In genomic region chr3:141483665-141484431, GRCm38 (mm10) we compare ENCODE assay signal across 29 mouse cellular contexts. TPM values are rescaled to one million over a fixed set of nuclear protein-coding genes. Genes with fewer than 3 reads are reported as not detected.
DNase-seq lines count a peak whose midpoint lies in the region; ATAC-seq and TF ChIP-seq lines count a peak whose summit lies in the region.
"Had no signal": no experiment of that assay in that cellular context is flagged by ENCODE, and none has a peak within 500 bp of the region (broad histone marks: within the 10 kb centered on the region; RNA-seq: fewer than 3 reads in every experiment).

No protein-coding gene starts in this region.

- 51% methylated on average over 2 of the region's 2 CpGs for whole genome bisulfite sequencing in embryonic facial prominence, embryonic 14.5 days
- WGBS in embryonic facial prominence, embryonic 10.5 days: 67% methylated on average over 2 of the region's 2 CpGs
- 23% methylated on average over 2 of the region's 2 CpGs for WGBS in intestine, embryonic 14.5 days
- WGBS in intestine, postnatal 0 days: 57% methylated on average over 2 of the region's 2 CpGs
- 11% methylated on average over 2 of the region's 2 CpGs for WGBS in lung, embryonic 14.5 days
- WGBS in lung, postnatal 0 days: 19% methylated on average over 2 of the region's 2 CpGs
- 36% methylated on average over 2 of the region's 2 CpGs for WGBS in intestine, embryonic 15.5 days
- WGBS in forebrain, embryonic 12.5 days: 75% methylated on average over 2 of the region's 2 CpGs

- no peak overlapping the region for H3K9ac ChIP-seq in embryonic facial prominence, embryonic 14.5 days (ENCODE audit: low read depth, low read length)
- H3K9ac ChIP-seq in intestine, embryonic 14.5 days (ENCODE audit: low read length): no peak overlapping the region
- no peak overlapping the region for H3K9ac ChIP-seq in intestine, postnatal 0 days (ENCODE audit: low read depth, low read length)
- no peak overlapping the region for H3K9ac ChIP-seq in lung, embryonic 14.5 days
- H3K9ac ChIP-seq in lung, postnatal 0 days (replicated peaks; ENCODE audit: low read depth): no peak overlapping the region
- H3K9ac ChIP-seq in intestine, embryonic 15.5 days: no peak overlapping the region
- no peak overlapping the region for H3K9ac ChIP-seq in forebrain, embryonic 12.5 days
- H3K9ac ChIP-seq: hindbrain, embryonic 15.5 days; limb, embryonic 13.5 days; midbrain, embryonic 12.5 days; neural tube, embryonic 13.5 days had no signal

- no peak for TF ChIP-seq EP300 in lung, postnatal 0 days (IDR thresholded peaks at IDR 0.05)

- ATAC-seq in embryonic facial prominence, embryonic 14.5 days (ENCODE audit: low read depth): no peak
- no peak for ATAC-seq in intestine, embryonic 14.5 days (replicated peaks; ENCODE audit: low FRiP score, low TSS enrichment, low read depth)
- ATAC-seq in intestine, postnatal 0 days: no peak
- ATAC-seq in lung, embryonic 14.5 days (ENCODE audit: insufficient read depth): peak; percentile 65
- ATAC-seq in lung, postnatal 0 days: no peak
- ATAC-seq in intestine, embryonic 15.5 days: peak; percentile 41; the same call in 1 of the 2 replicates
- no peak for ATAC-seq in forebrain, embryonic 12.5 days (ENCODE audit: low FRiP score)
- ATAC-seq: forebrain, embryonic 16.5 days; Patski had no signal

- no peak overlapping the region for H3K4me2 ChIP-seq in embryonic facial prominence, embryonic 14.5 days (ENCODE audit: low read depth, low read length)
- no peak overlapping the region for H3K4me2 ChIP-seq in intestine, embryonic 14.5 days (ENCODE audit: low read length)
- no peak overlapping the region for H3K4me2 ChIP-seq in intestine, postnatal 0 days (replicated peaks; ENCODE audit: low read depth)
- no peak overlapping the region for H3K4me2 ChIP-seq in lung, embryonic 14.5 days
- no peak overlapping the region for H3K4me2 ChIP-seq in lung, postnatal 0 days (replicated peaks; ENCODE audit: low read depth, low read length)
- no peak overlapping the region for H3K4me2 ChIP-seq in intestine, embryonic 15.5 days (replicated peaks)
- H3K4me2 ChIP-seq in forebrain, embryonic 12.5 days: no peak overlapping the region
- H3K4me2 ChIP-seq: hindbrain, embryonic 15.5 days; limb, embryonic 13.5 days; liver, embryonic 11.5 days; midbrain, embryonic 12.5 days; neural tube, embryonic 13.5 days had no signal

- H3K27me3 ChIP-seq in embryonic facial prominence, embryonic 14.5 days (replicated peaks; ENCODE audit: control insufficient read depth, insufficient read depth, low read length): no peaks in the 10 kb centered on the region
- H3K27me3 ChIP-seq in embryonic facial prominence, embryonic 10.5 days (replicated peaks; ENCODE audit: low read depth, poor library complexity, severe bottlenecking): no peaks in the 10 kb centered on the region
- H3K27me3 ChIP-seq in intestine, embryonic 14.5 days (replicated peaks; ENCODE audit: control insufficient read depth, insufficient read depth, low read length): no peaks in the 10 kb centered on the region
- no peaks in the 10 kb centered on the region for H3K27me3 ChIP-seq in intestine, postnatal 0 days (replicated peaks; ENCODE audit: control insufficient read depth, insufficient read depth, low read length)
- H3K27me3 ChIP-seq in lung, embryonic 14.5 days (ENCODE audit: insufficient read depth, low read length): no peaks in the 10 kb centered on the region
- H3K27me3 ChIP-seq in lung, postnatal 0 days (replicated peaks; ENCODE audit: insufficient read depth, low read length): no peaks in the 10 kb centered on the region
- H3K27me3 ChIP-seq in intestine, embryonic 15.5 days (replicated peaks): no peaks in the 10 kb centered on the region
- no peaks in the 10 kb centered on the region for H3K27me3 ChIP-seq in forebrain, embryonic 12.5 days
- H3K27me3 ChIP-seq: hindbrain, embryonic 15.5 days; limb, embryonic 13.5 days; midbrain, embryonic 12.5 days; neural tube, embryonic 13.5 days; Patski had no signal

- H3K27ac ChIP-seq in embryonic facial prominence, embryonic 14.5 days (replicated peaks; ENCODE audit: low read depth, low read length): no peak overlapping the region
- H3K27ac ChIP-seq in embryonic facial prominence, embryonic 10.5 days (replicated peaks): no peak overlapping the region
- H3K27ac ChIP-seq in intestine, embryonic 14.5 days (ENCODE audit: low read depth): peak overlapping the region; percentile 59
- no peak overlapping the region for H3K27ac ChIP-seq in intestine, postnatal 0 days (ENCODE audit: low read depth, low read length)
- H3K27ac ChIP-seq in lung, embryonic 14.5 days (ENCODE audit: low read depth): peak overlapping the region; percentile 66
- H3K27ac ChIP-seq in lung, postnatal 0 days (ENCODE audit: low read length): no peak overlapping the region
- no peak overlapping the region for H3K27ac ChIP-seq in intestine, embryonic 15.5 days
- H3K27ac ChIP-seq in forebrain, embryonic 12.5 days: no peak overlapping the region
- H3K27ac ChIP-seq: forebrain, embryonic 10.5 days; gastrocnemius, adult 2 months; hindbrain, embryonic 10.5 days; hindbrain, embryonic 15.5 days; limb, embryonic 13.5 days; midbrain, embryonic 12.5 days; neural tube, embryonic 13.5 days had no signal

- no peaks in the 10 kb centered on the region for H3K9me3 ChIP-seq in embryonic facial prominence, embryonic 14.5 days (ENCODE audit: control insufficient read depth, low read length)
- no peaks in the 10 kb centered on the region for H3K9me3 ChIP-seq in embryonic facial prominence, embryonic 10.5 days
- H3K9me3 ChIP-seq in intestine, embryonic 14.5 days (ENCODE audit: control insufficient read depth, low read length): no peaks in the 10 kb centered on the region
- no peaks in the 10 kb centered on the region for H3K9me3 ChIP-seq in intestine, postnatal 0 days (ENCODE audit: control insufficient read depth)
- H3K9me3 ChIP-seq in lung, embryonic 14.5 days (ENCODE audit: low read depth, low read length): no peaks in the 10 kb centered on the region
- no peaks in the 10 kb centered on the region for H3K9me3 ChIP-seq in lung, postnatal 0 days (ENCODE audit: low read length)
- H3K9me3 ChIP-seq in intestine, embryonic 15.5 days: no peaks in the 10 kb centered on the region
- H3K9me3 ChIP-seq in forebrain, embryonic 12.5 days: no peaks in the 10 kb centered on the region
- H3K9me3 ChIP-seq: forebrain, embryonic 10.5 days; G1E; hindbrain, embryonic 10.5 days; hindbrain, embryonic 15.5 days; limb, embryonic 13.5 days; midbrain, embryonic 12.5 days; neural tube, embryonic 13.5 days had no signal

- peak; percentile 40 for DNase-seq in embryonic facial prominence, embryonic 14.5 days (ENCODE audit: low spot score)
- DNase-seq in embryonic facial prominence, embryonic 10.5 days (ENCODE audit: low spot score): no peak
- no peak for DNase-seq in intestine, embryonic 14.5 days (ENCODE audit: low spot score)
- DNase-seq in lung, embryonic 14.5 days: peak; percentile 75
- no peak for DNase-seq in lung, postnatal 0 days (ENCODE audit: low spot score)
- DNase-seq: adrenal gland, postnatal 10 days; cerebellum, adult 8-10 months; cerebellum, postnatal 25 days; gastrocnemius, adult 2 months; gastrocnemius, postnatal 36 days; heart, adult 18-20 months; kidney, adult 2 months; kidney, postnatal 4 days; lung, postnatal 36 days; thymus, adult 2 months; thymus, postnatal 36 days had no signal

- 0 out of 2 replicates have a peak, but pooled peaks cover 2% of the 10 kb centered on the region for H3K4me1 ChIP-seq in embryonic facial prominence, embryonic 14.5 days (ENCODE audit: control insufficient read depth, insufficient read depth, low read length)
- H3K4me1 ChIP-seq in embryonic facial prominence, embryonic 10.5 days: peaks cover 6% of the 10 kb centered on the region
- H3K4me1 ChIP-seq in intestine, embryonic 14.5 days (replicated peaks; ENCODE audit: control insufficient read depth, insufficient read depth, low read length): peaks cover 16% of the 10 kb centered on the region
- H3K4me1 ChIP-seq in intestine, postnatal 0 days (replicated peaks; ENCODE audit: control insufficient read depth, insufficient read depth, low read length): 0 out of 2 replicates have a peak, but pooled peaks cover 2% of the 10 kb centered on the region
- no peaks in the 10 kb centered on the region; the same call in none of the 2 replicates for H3K4me1 ChIP-seq in lung, embryonic 14.5 days (ENCODE audit: insufficient read depth)
- no peaks in the 10 kb centered on the region for H3K4me1 ChIP-seq in lung, postnatal 0 days (ENCODE audit: insufficient read depth, low read depth, low read length)
- H3K4me1 ChIP-seq in intestine, embryonic 15.5 days (replicated peaks): no peaks in the 10 kb centered on the region
- no peaks in the 10 kb centered on the region for H3K4me1 ChIP-seq in forebrain, embryonic 12.5 days
- H3K4me1 ChIP-seq: forebrain, embryonic 10.5 days; hindbrain, embryonic 10.5 days; hindbrain, embryonic 15.5 days; midbrain, embryonic 12.5 days; neural tube, embryonic 13.5 days had no signal

- H3K36me3 ChIP-seq in embryonic facial prominence, embryonic 14.5 days (ENCODE audit: control insufficient read depth, insufficient read depth, low read length): no peaks in the 10 kb centered on the region
- no peaks in the 10 kb centered on the region for H3K36me3 ChIP-seq in embryonic facial prominence, embryonic 10.5 days (replicated peaks)
- H3K36me3 ChIP-seq in intestine, embryonic 14.5 days (ENCODE audit: control insufficient read depth, insufficient read depth, low read length): no peaks in the 10 kb centered on the region
- H3K36me3 ChIP-seq in intestine, postnatal 0 days (ENCODE audit: control insufficient read depth, insufficient read depth): no peaks in the 10 kb centered on the region
- no peaks in the 10 kb centered on the region for H3K36me3 ChIP-seq in lung, embryonic 14.5 days (ENCODE audit: insufficient read depth)
- no peaks in the 10 kb centered on the region for H3K36me3 ChIP-seq in lung, postnatal 0 days (ENCODE audit: insufficient read depth, low read length)
- H3K36me3 ChIP-seq in intestine, embryonic 15.5 days: no peaks in the 10 kb centered on the region
- H3K36me3 ChIP-seq in forebrain, embryonic 12.5 days (replicated peaks): no peaks in the 10 kb centered on the region
- H3K36me3 ChIP-seq: forebrain, embryonic 10.5 days; G1E; hindbrain, embryonic 10.5 days; hindbrain, embryonic 15.5 days; limb, embryonic 13.5 days; midbrain, embryonic 12.5 days; neural tube, embryonic 13.5 days had no signal

- no peak overlapping the region for H3K4me3 ChIP-seq in embryonic facial prominence, embryonic 14.5 days (ENCODE audit: low read depth, low read length)
- H3K4me3 ChIP-seq in embryonic facial prominence, embryonic 10.5 days: no peak overlapping the region
- H3K4me3 ChIP-seq in intestine, embryonic 14.5 days (ENCODE audit: low read depth, low read length): no peak overlapping the region
- H3K4me3 ChIP-seq in intestine, postnatal 0 days (ENCODE audit: low read depth, low read length): no peak overlapping the region
- no peak overlapping the region for H3K4me3 ChIP-seq in lung, embryonic 14.5 days (ENCODE audit: low read depth, low read length)
- H3K4me3 ChIP-seq in lung, postnatal 0 days (ENCODE audit: low read depth, low read length): no peak overlapping the region
- H3K4me3 ChIP-seq in intestine, embryonic 15.5 days (replicated peaks): no peak overlapping the region
- no peak overlapping the region for H3K4me3 ChIP-seq in forebrain, embryonic 12.5 days (replicated peaks)
- H3K4me3 ChIP-seq: forebrain, embryonic 10.5 days; gastrocnemius, adult 2 months; hindbrain, embryonic 10.5 days; hindbrain, embryonic 15.5 days; limb, embryonic 13.5 days; midbrain, embryonic 12.5 days; neural tube, embryonic 13.5 days had no signal

- TF ChIP-seq CTCF in intestine, postnatal 0 days (IDR thresholded peaks at IDR 0.05; ENCODE audit: low read depth): no peak
- no peak for TF ChIP-seq CTCF in lung, embryonic 14.5 days (IDR thresholded peaks at IDR 0.05; ENCODE audit: low read depth)
- TF ChIP-seq CTCF in lung, postnatal 0 days (IDR thresholded peaks at IDR 0.05): no peak

RNA-seq across cellular contexts. Expression of gene Unc5c, which starts 18.8 kb away (rescaled TPM):
- 7.5 and 9.7 TPM in 2 replicates for polyA plus RNA-seq in embryonic facial prominence, embryonic 14.5 days (2014; fragmentation: Nextera tagmentation; extraction: Ambion mirVana)
- 10.3 and 11.9 TPM in 2 replicates for polyA plus RNA-seq in embryonic facial prominence, embryonic 10.5 days (2016; fragmentation: Nextera tagmentation; extraction: Ambion mirVana)
- 14.9 and 17.2 TPM in 2 replicates for polyA plus RNA-seq in intestine, embryonic 14.5 days (2014; fragmentation: Nextera tagmentation; extraction: Ambion mirVana)
- polyA plus RNA-seq in intestine, postnatal 0 days (2015; fragmentation: Nextera tagmentation; extraction: Ambion mirVana): 1.6 and 2.1 TPM in 2 replicates
- polyA plus RNA-seq in lung, embryonic 14.5 days (2014; fragmentation: Nextera tagmentation; extraction: Ambion mirVana): 30.9 and 32.3 TPM in 2 replicates
- polyA plus RNA-seq in lung, postnatal 0 days (2015; fragmentation: Nextera tagmentation; extraction: Ambion mirVana): 6.5 and 7.0 TPM in 2 replicates
- 8.2 and 8.9 TPM in 2 replicates for polyA plus RNA-seq in intestine, embryonic 15.5 days (2015; fragmentation: Nextera tagmentation; extraction: Ambion mirVana)
- 6.7 and 9.3 TPM in 2 replicates for polyA plus RNA-seq in forebrain, embryonic 12.5 days (2016; fragmentation: Nextera tagmentation; extraction: Ambion mirVana)
- polyA plus RNA-seq: G1E had no signal

Comparison
In these comparisons a context has a peak if more than half of its experiments do, and no peak if none do; other contexts are left out.
1. ATAC-seq: peak in lung, embryonic 14.5 days (single experiment) and intestine, embryonic 15.5 days (single experiment); none in embryonic facial prominence, embryonic 14.5 days (single experiment), intestine, embryonic 14.5 days (single experiment), intestine, postnatal 0 days (single experiment), lung, postnatal 0 days (single experiment) and forebrain, embryonic 12.5 days (single experiment).
2. DNase-seq: peak in embryonic facial prominence, embryonic 14.5 days (single experiment) and lung, embryonic 14.5 days (single experiment); none in embryonic facial prominence, embryonic 10.5 days (single experiment), intestine, embryonic 14.5 days (single experiment) and lung, postnatal 0 days (single experiment).
3. H3K27ac ChIP-seq: peak in intestine, embryonic 14.5 days (single experiment) and lung, embryonic 14.5 days (single experiment); none in embryonic facial prominence, embryonic 14.5 days (single experiment), embryonic facial prominence, embryonic 10.5 days (single experiment), intestine, postnatal 0 days (single experiment), lung, postnatal 0 days (single experiment), intestine, embryonic 15.5 days (single experiment) and forebrain, embryonic 12.5 days (single experiment).